Mouse (Mus musculus): ENCODE measurements around the gene Farsa. TPM values are rescaled to one million over a fixed set of nuclear protein-coding genes. Genes with fewer than 3 reads are reported as not detected.

Gene Farsa
- polyA plus RNA-seq, 1 experiment = 104 TPM

- peak within 1 kb of the TSS; percentile 61 for H3K4me3 ChIP-seq (ENCODE audit: insufficient read depth, poor library complexity, severe bottlenecking)
- H3K79me2 ChIP-seq (ENCODE audit: control insufficient read depth, insufficient read depth) = no peaks in the 10 kb centered on the region
- peak within 1 kb of the TSS; percentile 75 for H3ac ChIP-seq (ENCODE audit: control insufficient read depth, insufficient read length, low read depth)
- peaks cover 3% of the 10 kb centered on the region for H3K27me3 ChIP-seq (ENCODE audit: control insufficient read depth, insufficient read depth, insufficient read length)
- peak; percentile 67 for TF ChIP-seq CEBPB (IDR thresholded peaks at IDR 0.05; ENCODE audit: low read depth)
- TF ChIP-seq FOSL1 (IDR thresholded peaks at IDR 0.05; ENCODE audit: insufficient read depth, low read length, poor library complexity, severe bottlenecking) = no peak
- H3K79me3 ChIP-seq (ENCODE audit: low read depth) = no peaks in the 10 kb centered on the region
- H3K36me3 ChIP-seq (ENCODE audit: control insufficient read depth, insufficient read depth) = no peaks in the 10 kb centered on the region
Measured at GRCm38 (mm10) chr8:84893709-84894134, 36.9 kb downstream of the Farsa start, which contains the start of gene Gcdh. Gene Gcdh (minus strand): TSS chr8:84893921.

GRCm38 (mm10) chr8:84895963-84896362, 39.2 kb downstream of the Farsa start:
- Histone ChIP-seq H3ac (ENCODE audit: control insufficient read depth, insufficient read length, low read depth) (no peak overlapping the region), H3K79me2 (ENCODE audit: control insufficient read depth, insufficient read depth) (no peaks in the 10 kb centered on the region), H3K4me3 (ENCODE audit: insufficient read depth, poor library complexity, severe bottlenecking) (no peak overlapping the region), H3K27me3 (ENCODE audit: control insufficient read depth, insufficient read depth, insufficient read length) (peaks cover 8% of the 10 kb centered on the region), H3K36me3 (ENCODE audit: control insufficient read depth, insufficient read depth) (no peaks in the 10 kb centered on the region), H3K79me3 (ENCODE audit: low read depth) (no peaks in the 10 kb centered on the region)
- TF ChIP-seq MYOD1 (IDR thresholded peaks at IDR 0.05; ENCODE audit: control insufficient read depth, insufficient read length, low read depth) (no peak), MYOG (IDR thresholded peaks at IDR 0.05; ENCODE audit: control insufficient read depth, extremely low read depth, insufficient read length) (no peak), FOSL1 (IDR thresholded peaks at IDR 0.05; ENCODE audit: insufficient read depth, low read length, poor library complexity, severe bottlenecking) (no peak), CTCF (IDR thresholded peaks at IDR 0.05; ENCODE audit: control insufficient read depth, insufficient read depth, insufficient read length) (no peak), MAX (IDR thresholded peaks at IDR 0.05) (no peak), CEBPB (IDR thresholded peaks at IDR 0.05; ENCODE audit: low read depth) (no peak), USF1 (IDR thresholded peaks at IDR 0.05; ENCODE audit: low read depth) (no peak)

GRCm38 (mm10) chr8:84901071-84901470, 44.3 kb downstream of the Farsa start:
- Histone ChIP-seq H3K27me3 (ENCODE audit: control insufficient read depth, insufficient read depth, insufficient read length) (peaks cover 8% of the 10 kb centered on the region), H3ac (ENCODE audit: control insufficient read depth, insufficient read length, low read depth) (no peak overlapping the region), H3K4me3 (ENCODE audit: insufficient read depth, poor library complexity, severe bottlenecking) (no peak overlapping the region), H3K79me2 (ENCODE audit: control insufficient read depth, insufficient read depth) (no peaks in the 10 kb centered on the region), H3K79me3 (ENCODE audit: low read depth) (no peaks in the 10 kb centered on the region), H3K36me3 (ENCODE audit: control insufficient read depth, insufficient read depth) (no peaks in the 10 kb centered on the region)
- TF ChIP-seq MAX (IDR thresholded peaks at IDR 0.05) (no peak), CTCF (IDR thresholded peaks at IDR 0.05; ENCODE audit: control insufficient read depth, insufficient read depth, insufficient read length) (no peak), CEBPB (IDR thresholded peaks at IDR 0.05; ENCODE audit: low read depth) (no peak), MYOD1 (IDR thresholded peaks at IDR 0.05; ENCODE audit: control insufficient read depth, insufficient read length, low read depth) (no peak), MYOG (IDR thresholded peaks at IDR 0.05; ENCODE audit: control insufficient read depth, extremely low read depth, insufficient read length) (no peak), FOSL1 (IDR thresholded peaks at IDR 0.05; ENCODE audit: insufficient read depth, low read length, poor library complexity, severe bottlenecking) (no peak), USF1 (IDR thresholded peaks at IDR 0.05; ENCODE audit: low read depth) (no peak)

GRCm38 (mm10) chr8:84901752-84902151, 45.0 kb downstream of the Farsa start, which contains the start of gene Klf1:
Gene Klf1 (plus strand): TSS chr8:84901928.
- no peaks in the 10 kb centered on the region for H3K79me3 ChIP-seq (ENCODE audit: low read depth)
- no peak for TF ChIP-seq MAX (IDR thresholded peaks at IDR 0.05)
- TF ChIP-seq CEBPB (IDR thresholded peaks at IDR 0.05; ENCODE audit: low read depth) = no peak
- TF ChIP-seq CTCF (IDR thresholded peaks at IDR 0.05; ENCODE audit: control insufficient read depth, insufficient read depth, insufficient read length) = no peak
- no peak for TF ChIP-seq FOSL1 (IDR thresholded peaks at IDR 0.05; ENCODE audit: insufficient read depth, low read length, poor library complexity, severe bottlenecking)
- TF ChIP-seq USF1 (IDR thresholded peaks at IDR 0.05; ENCODE audit: low read depth) = no peak
- no peak for TF ChIP-seq MYOD1 (IDR thresholded peaks at IDR 0.05; ENCODE audit: control insufficient read depth, insufficient read length, low read depth)
- TF ChIP-seq MYOG (IDR thresholded peaks at IDR 0.05; ENCODE audit: control insufficient read depth, extremely low read depth, insufficient read length) = no peak
- peak within 1 kb of the TSS; percentile 52 for H3ac ChIP-seq (ENCODE audit: control insufficient read depth, insufficient read length, low read depth)
- peaks cover 8% of the 10 kb centered on the region for H3K27me3 ChIP-seq (ENCODE audit: control insufficient read depth, insufficient read depth, insufficient read length)
- no peaks in the 10 kb centered on the region for H3K36me3 ChIP-seq (ENCODE audit: control insufficient read depth, insufficient read depth)
- H3K79me2 ChIP-seq (ENCODE audit: control insufficient read depth, insufficient read depth) = no peaks in the 10 kb centered on the region
- H3K4me3 ChIP-seq (ENCODE audit: insufficient read depth, poor library complexity, severe bottlenecking) = peak within 1 kb of the TSS; percentile 31

- Histone ChIP-seq H3K79me3 (ENCODE audit: low read depth) (no peaks in the 10 kb centered on the region), H3ac (ENCODE audit: control insufficient read depth, insufficient read length, low read depth) (peak overlapping the region; percentile 52), H3K79me2 (ENCODE audit: control insufficient read depth, insufficient read depth) (no peaks in the 10 kb centered on the region), H3K36me3 (ENCODE audit: control insufficient read depth, insufficient read depth) (no peaks in the 10 kb centered on the region), H3K4me3 (ENCODE audit: insufficient read depth, poor library complexity, severe bottlenecking) (peak overlapping the region; percentile 31), H3K27me3 (ENCODE audit: control insufficient read depth, insufficient read depth, insufficient read length) (peaks cover 8% of the 10 kb centered on the region)
- TF ChIP-seq USF1 (IDR thresholded peaks at IDR 0.05; ENCODE audit: low read depth) = no peak
- no peak for TF ChIP-seq FOSL1 (IDR thresholded peaks at IDR 0.05; ENCODE audit: insufficient read depth, low read length, poor library complexity, severe bottlenecking)
- no peak for TF ChIP-seq MYOD1 (IDR thresholded peaks at IDR 0.05; ENCODE audit: control insufficient read depth, insufficient read length, low read depth)
- TF ChIP-seq CEBPB (IDR thresholded peaks at IDR 0.05; ENCODE audit: low read depth) = no peak
- TF ChIP-seq CTCF (IDR thresholded peaks at IDR 0.05; ENCODE audit: control insufficient read depth, insufficient read depth, insufficient read length) = no peak
- no peak for TF ChIP-seq MAX (IDR thresholded peaks at IDR 0.05)
- no peak for TF ChIP-seq MYOG (IDR thresholded peaks at IDR 0.05; ENCODE audit: control insufficient read depth, extremely low read depth, insufficient read length)
Measured at GRCm38 (mm10) chr8:84902367-84902919, 45.7 kb downstream of the Farsa start.
